ENCODE assay signal across 8 mouse cellular contexts in genomic region chrX:7840842-7841162, GRCm38 (mm10). TPM values are rescaled to one million over a fixed set of nuclear protein-coding genes. Genes with fewer than 3 reads are reported as not detected.
DNase-seq lines count a peak whose midpoint lies in the region; ATAC-seq and TF ChIP-seq lines count a peak whose summit lies in the region.

No protein-coding gene starts in this region.

- H3K4me2 ChIP-seq in embryonic facial prominence, embryonic 15.5 days (replicated peaks): peak overlapping the region; percentile 46
- H3K4me2 ChIP-seq in intestine, postnatal 0 days (replicated peaks; ENCODE audit: low read depth): peak overlapping the region; percentile 48; the same call in 1 of the 2 replicates
- H3K4me2 ChIP-seq in neural tube, embryonic 13.5 days: peak overlapping the region; percentile 50

- H3K27me3 ChIP-seq in embryonic facial prominence, embryonic 15.5 days: no peaks in the 10 kb centered on the region
- no peaks in the 10 kb centered on the region for H3K27me3 ChIP-seq in intestine, postnatal 0 days (replicated peaks; ENCODE audit: control insufficient read depth, insufficient read depth, low read length)
- no peaks in the 10 kb centered on the region for H3K27me3 ChIP-seq in neural tube, embryonic 13.5 days

- peak overlapping the region; percentile 70 for H3K27ac ChIP-seq in left cerebral cortex, adult 2 months
- H3K27ac ChIP-seq in embryonic facial prominence, embryonic 15.5 days (replicated peaks): peak overlapping the region; percentile 96
- H3K27ac ChIP-seq in intestine, postnatal 0 days (ENCODE audit: low read depth, low read length): no peak overlapping the region; the same call in 1 of the 2 replicates
- H3K27ac ChIP-seq in neural tube, embryonic 13.5 days (replicated peaks): 0 out of 2 replicates have a peak overlapping the region, but pooled peaks have one; percentile 23

- H3K9me3 ChIP-seq in embryonic facial prominence, embryonic 15.5 days (replicated peaks): no peaks in the 10 kb centered on the region
- H3K9me3 ChIP-seq in intestine, postnatal 0 days (ENCODE audit: control insufficient read depth): no peaks in the 10 kb centered on the region
- H3K9me3 ChIP-seq in neural tube, embryonic 13.5 days: no peaks in the 10 kb centered on the region

- no peak for TF ChIP-seq CTCF in left cerebral cortex, adult 2 months (IDR thresholded peaks at IDR 0.05)
- no peak for TF ChIP-seq CTCF in intestine, postnatal 0 days (IDR thresholded peaks at IDR 0.05; ENCODE audit: low read depth)

- 13% methylated on average over 7 of the region's 7 CpGs for WGBS in embryonic facial prominence, embryonic 15.5 days
- 25% methylated on average over 7 of the region's 7 CpGs for WGBS in intestine, postnatal 0 days
- 17% methylated on average over 7 of the region's 7 CpGs for WGBS in neural tube, embryonic 13.5 days

- H3K4me3 ChIP-seq in left cerebral cortex, adult 2 months: peak overlapping the region; percentile 17; the same call in 1 of the 2 replicates
- peak overlapping the region; percentile 68 for H3K4me3 ChIP-seq in embryonic facial prominence, embryonic 15.5 days (replicated peaks)
- no peak overlapping the region for H3K4me3 ChIP-seq in intestine, postnatal 0 days (ENCODE audit: low read depth, low read length)
- peak overlapping the region; percentile 80 for H3K4me3 ChIP-seq in neural tube, embryonic 13.5 days

- DNase-seq in left cerebral cortex, adult 2 months (ENCODE audit: extremely low spot score in 1 of 2, low spot score in 2 of 2): no peak
- no peak for DNase-seq in left cerebral cortex, postnatal 14 days (ENCODE audit: low spot score in 2 of 2)
- DNase-seq in gastrocnemius, postnatal 10 days: no peak
- no peak for DNase-seq in spleen, postnatal 4 days (ENCODE audit: low spot score in 2 of 2)
- no peak for DNase-seq in gastrocnemius, postnatal 4 days (ENCODE audit: low spot score in 2 of 2)

- H3K36me3 ChIP-seq in embryonic facial prominence, embryonic 15.5 days: no peaks in the 10 kb centered on the region
- no peaks in the 10 kb centered on the region for H3K36me3 ChIP-seq in intestine, postnatal 0 days (ENCODE audit: control insufficient read depth, insufficient read depth)
- H3K36me3 ChIP-seq in neural tube, embryonic 13.5 days: no peaks in the 10 kb centered on the region

- ATAC-seq in embryonic facial prominence, embryonic 15.5 days (ENCODE audit: insufficient number of reproducible peaks, low FRiP score, low TSS enrichment, low read depth): no peak
- ATAC-seq in intestine, postnatal 0 days: no peak
- ATAC-seq in neural tube, embryonic 13.5 days (ENCODE audit: low read depth): 0 out of 2 replicates have a peak, but pooled peaks have one; percentile 2

- intact Hi-C loops in left cerebral cortex, adult 2 months (cut with DNase I): no loop called here
- intact Hi-C loops in left cerebral cortex, postnatal 14 days (cut with DNase I): loop anchor here (5.0 kb wide), 1 partner anchor 36 kb away; the partner anchor contains the start of gene Pim2

- H3K4me1 ChIP-seq in embryonic facial prominence, embryonic 15.5 days: 0 out of 2 replicates have a peak, but pooled peaks cover 8% of the 10 kb centered on the region
- no peaks in the 10 kb centered on the region for H3K4me1 ChIP-seq in intestine, postnatal 0 days (replicated peaks; ENCODE audit: control insufficient read depth, insufficient read depth, low read length)
- peaks cover 30% of the 10 kb centered on the region for H3K4me1 ChIP-seq in neural tube, embryonic 13.5 days (replicated peaks)

- no peak overlapping the region for H3K9ac ChIP-seq in embryonic facial prominence, embryonic 15.5 days
- H3K9ac ChIP-seq in intestine, postnatal 0 days (ENCODE audit: low read depth, low read length): no peak overlapping the region
- H3K9ac ChIP-seq in neural tube, embryonic 13.5 days: no peak overlapping the region

RNA-seq across cellular contexts. Expression of gene Otud5, which starts 0.4 kb away (rescaled TPM):
- total RNA-seq in left cerebral cortex, adult 2 months (2021): 10 to 100 TPM; 76.4 to 84.1 TPM
- 10 to 100 TPM; 61.1 to 68.2 TPM for total RNA-seq in left cerebral cortex, postnatal 14 days (2021)
- 51.3 and 53.9 TPM in 2 replicates for polyA plus RNA-seq in embryonic facial prominence, embryonic 15.5 days (2015; fragmentation: Nextera tagmentation; extraction: Ambion mirVana)
- 21.0 and 22.8 TPM in 2 replicates for polyA plus RNA-seq in intestine, postnatal 0 days (2015; fragmentation: Nextera tagmentation; extraction: Ambion mirVana)
- polyA plus RNA-seq in neural tube, embryonic 13.5 days (2015; fragmentation: Nextera tagmentation; extraction: Ambion mirVana): 51.8 and 52.2 TPM in 2 replicates
- total RNA-seq in gastrocnemius, postnatal 10 days (2021): 10 to 100 TPM; 21.3 to 27.8 TPM
- total RNA-seq in gastrocnemius, postnatal 4 days (2021): 10 to 100 TPM; 36.5 to 37.6 TPM

RNA-seq across cellular contexts. Expression of gene Kcnd1, which starts 18.7 kb away (rescaled TPM):
- total RNA-seq in left cerebral cortex, adult 2 months (2021): 1 to 10 TPM; 7.7 to 9.3 TPM
- total RNA-seq in left cerebral cortex, postnatal 14 days (2021): 1 to 10 TPM; 9.7 TPM
- 1.8 and 1.9 TPM in 2 replicates for polyA plus RNA-seq in embryonic facial prominence, embryonic 15.5 days (2015; fragmentation: Nextera tagmentation; extraction: Ambion mirVana)
- 0.60 and 0.68 TPM in 2 replicates for polyA plus RNA-seq in intestine, postnatal 0 days (2015; fragmentation: Nextera tagmentation; extraction: Ambion mirVana)
- 4.9 and 6.2 TPM in 2 replicates for polyA plus RNA-seq in neural tube, embryonic 13.5 days (2015; fragmentation: Nextera tagmentation; extraction: Ambion mirVana)
- total RNA-seq in gastrocnemius, postnatal 10 days (2021): 1 to 10 TPM; 1.2 to 1.3 TPM
- total RNA-seq in gastrocnemius, postnatal 4 days (2021): 1 to 10 TPM; 1.3 to 1.5 TPM

RNA-seq across cellular contexts. Expression of gene Pim2, which starts 37.3 kb away (rescaled TPM):
- total RNA-seq in left cerebral cortex, adult 2 months (2021): 10 to 100 TPM; 53.6 to 56.3 TPM
- total RNA-seq in left cerebral cortex, postnatal 14 days (2021): 10 to 100 TPM; 53.9 to 56.1 TPM
- 9.8 and 14.2 TPM in 2 replicates for polyA plus RNA-seq in embryonic facial prominence, embryonic 15.5 days (2015; fragmentation: Nextera tagmentation; extraction: Ambion mirVana)
- polyA plus RNA-seq in intestine, postnatal 0 days (2015; fragmentation: Nextera tagmentation; extraction: Ambion mirVana): 9.2 and 10.2 TPM in 2 replicates
- polyA plus RNA-seq in neural tube, embryonic 13.5 days (2015; fragmentation: Nextera tagmentation; extraction: Ambion mirVana): 16.7 and 18.6 TPM in 2 replicates
- 1 to 10 TPM; 1.1 to 2.4 TPM for total RNA-seq in gastrocnemius, postnatal 10 days (2021)
- total RNA-seq in gastrocnemius, postnatal 4 days (2021): 1 to 10 TPM; 1.8 TPM

RNA-seq across cellular contexts. Expression of gene Slc35a2, which starts 43.0 kb away (rescaled TPM):
- total RNA-seq in left cerebral cortex, adult 2 months (2021): 10 to 100 TPM; 31.9 to 39.6 TPM
- total RNA-seq in left cerebral cortex, postnatal 14 days (2021): 10 to 100 TPM; 46.3 to 56.3 TPM
- 55.0 and 55.5 TPM in 2 replicates for polyA plus RNA-seq in embryonic facial prominence, embryonic 15.5 days (2015; fragmentation: Nextera tagmentation; extraction: Ambion mirVana)
- 24.3 and 27.0 TPM in 2 replicates for polyA plus RNA-seq in intestine, postnatal 0 days (2015; fragmentation: Nextera tagmentation; extraction: Ambion mirVana)
- 42.3 and 45.2 TPM in 2 replicates for polyA plus RNA-seq in neural tube, embryonic 13.5 days (2015; fragmentation: Nextera tagmentation; extraction: Ambion mirVana)
- 10 to 100 TPM in 1 of 2 experiments, 1 to 10 TPM in 1; 10.0 to 14.8 TPM for total RNA-seq in gastrocnemius, postnatal 10 days (2021)
- 10 to 100 TPM; 17.0 to 21.2 TPM for total RNA-seq in gastrocnemius, postnatal 4 days (2021)

RNA-seq across cellular contexts. Expression of gene Gripap1, which starts 51.2 kb away (rescaled TPM):
- 100 to 1,000 TPM; 109 to 113 TPM for total RNA-seq in left cerebral cortex, adult 2 months (2021)
- 10 to 100 TPM; 83.3 to 92.9 TPM for total RNA-seq in left cerebral cortex, postnatal 14 days (2021)
- polyA plus RNA-seq in embryonic facial prominence, embryonic 15.5 days (2015; fragmentation: Nextera tagmentation; extraction: Ambion mirVana): 46.2 and 46.7 TPM in 2 replicates
- polyA plus RNA-seq in intestine, postnatal 0 days (2015; fragmentation: Nextera tagmentation; extraction: Ambion mirVana): 17.6 and 22.2 TPM in 2 replicates
- polyA plus RNA-seq in neural tube, embryonic 13.5 days (2015; fragmentation: Nextera tagmentation; extraction: Ambion mirVana): 74.9 and 77.1 TPM in 2 replicates
- total RNA-seq in gastrocnemius, postnatal 10 days (2021): 10 to 100 TPM; 15.3 to 22.7 TPM
- 10 to 100 TPM; 24.7 to 34.9 TPM for total RNA-seq in gastrocnemius, postnatal 4 days (2021)

Comparison
In these comparisons a context has a peak if more than half of its experiments do, and no peak if none do; other contexts are left out.
1. RNA of gene Pim2, which starts 37.3 kb away (total RNA-seq): 53.6 to 56.3 TPM in left cerebral cortex, adult 2 months and 53.9 to 56.1 TPM in left cerebral cortex, postnatal 14 days; 1.1 to 2.4 TPM in gastrocnemius, postnatal 10 days and 1.8 TPM in gastrocnemius, postnatal 4 days; every median in the first group is over 10 times any median in the second.
2. Peak in every context shown above with its lines, with median percentiles within 50 percentile points of each other: H3K4me2 ChIP-seq.